Mouse (Mus musculus) lung, postnatal 0 days (tissue): ENCODE measurements around the gene Mab21l1.

Experiments
- CTCF ChIP-seq: IDR thresholded peaks from 2 replicates; pipeline ENCODE4 v1.5.1; 2016; ENCODE audit warnings: antibody characterized with exemption, mild to moderate bottlenecking
- EP300 ChIP-seq: IDR thresholded peaks from 2 replicates; pipeline ENCODE4 v1.6.1; 2016; ENCODE audit warnings: antibody characterized with exemption, mild to moderate bottlenecking, control low read depth

- TF ChIP-seq EP300 (no peak), CTCF (no peak)
Observed at GRCm38 (mm10) chr3:55828481-55829256, 46.4 kb downstream of the Mab21l1 start.
